Mouse (Mus musculus) hindbrain, embryonic 16.5 days (tissue): Measurements from ENCODE around the gene Apbb2. TPM values are rescaled to one million over a fixed set of nuclear protein-coding genes. Genes with fewer than 3 reads are reported as not detected.

ENCODE experiments used
- ATAC-seq: fragments of 200-750 bp; cut with Nextera tagmentation; 2 replicates; pipeline ENCODE4 v1.8.0; 2017; ENCODE audit warnings: moderate TSS enrichment, moderate library complexity
- H3K27ac ChIP-seq: fragments of 300-500 bp; sonication (generic); 2 replicates; pipeline ENCODE4 v1.5.1; 2014; ENCODE audit warnings: low read depth, mild to moderate bottlenecking, control low read depth, low read length, moderate library complexity
- H3K27me3 ChIP-seq: fragments of 300-500 bp; sonication (generic); replicated peaks from 2 replicates; pipeline ENCODE4 v1.6.1; 2014; ENCODE audit warnings: low read length; ENCODE audit not compliant: control insufficient read depth, insufficient read depth
- H3K36me3 ChIP-seq: fragments of 300-500 bp; sonication (generic); 2 replicates; pipeline ENCODE4 v1.6.1; 2014; ENCODE audit warnings: mild to moderate bottlenecking, low read length, moderate library complexity, mixed read lengths; ENCODE audit not compliant: control insufficient read depth, insufficient read depth
- H3K4me1 ChIP-seq: fragments of 300-500 bp; sonication (generic); 2 replicates; pipeline ENCODE4 v1.6.1; 2014; ENCODE audit warnings: low read depth, low read length; ENCODE audit not compliant: control insufficient read depth, insufficient read depth
- H3K4me2 ChIP-seq: fragments of 300-500 bp; sonication (generic); 2 replicates; pipeline ENCODE4 v1.6.1; 2014; ENCODE audit warnings: mild to moderate bottlenecking, low read length, control low read depth, moderate library complexity
- H3K4me3 ChIP-seq: fragments of 300-500 bp; sonication (generic); 2 replicates; pipeline ENCODE4 v1.5.1; 2014; ENCODE audit warnings: mild to moderate bottlenecking, low read length, control low read depth, moderate library complexity
- H3K9ac ChIP-seq: fragments of 300-500 bp; sonication (generic); 2 replicates; pipeline ENCODE4 v1.6.1; 2014; ENCODE audit warnings: low read depth, mild to moderate bottlenecking, control low read depth, low read length, moderate library complexity
- H3K9me3 ChIP-seq: fragments of 300-500 bp; sonication (generic); 2 replicates; pipeline ENCODE4 v1.6.1; 2014; ENCODE audit warnings: mild to moderate bottlenecking, low read length, moderate library complexity; ENCODE audit not compliant: control insufficient read depth
- WGBS: fragments of 180-500 bp; shearing (Covaris S2); extraction: QIAGEN DNeasy Blood & Tissue Kit; methylation state at CpG from one replicate; pipeline ENCODE4 v1.1.7; 2014; 5-methylcytosine and 5-hydroxymethylcytosine counted together
- polyA plus RNA-seq: library from polyadenylated mRNA; unstranded; fragments of >200 nt; fragmentation: Nextera tagmentation; extraction: Ambion mirVana; gene quantifications from 2 replicates; pipeline ENCODE4 v1.2.1, GENCODE M21; 2015

The Apbb2 gene
- polyA plus RNA-seq, 1 experiment from 2014 or later: 97.0 TPM

DNA sequence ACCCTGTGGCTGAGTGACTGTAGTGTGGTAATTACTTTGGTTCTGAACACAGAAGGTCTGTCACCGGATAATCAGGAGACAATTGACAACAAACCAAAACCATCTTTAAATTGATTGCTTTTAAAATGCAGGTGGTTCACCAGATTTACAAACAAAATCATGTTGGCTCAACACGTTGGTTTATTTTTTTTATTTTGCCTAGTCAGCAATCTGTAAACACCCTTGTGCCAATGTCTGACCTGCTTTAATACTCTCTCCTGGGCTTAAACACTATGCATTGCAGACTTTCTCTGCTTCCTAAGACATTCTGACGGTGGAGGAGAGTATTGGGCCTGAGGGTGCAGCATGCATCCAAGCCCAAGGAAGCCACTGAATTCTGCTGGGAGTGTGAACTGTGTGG lies 22.3 kb downstream of the Apbb2 start:
- WGBS: 68% methylated on average over 3 of the region's 3 CpGs
- Histone ChIP-seq H3K27ac (no peak overlapping the region), H3K4me3 (no peak overlapping the region), H3K9me3 (no peaks in the 10 kb centered on the region), H3K27me3 (no peaks in the 10 kb centered on the region), H3K36me3 (no peaks in the 10 kb centered on the region), H3K4me2 (no peak overlapping the region), H3K9ac (no peak overlapping the region), H3K4me1 (no peaks in the 10 kb centered on the region)
- no peak for ATAC-seq

DNA sequence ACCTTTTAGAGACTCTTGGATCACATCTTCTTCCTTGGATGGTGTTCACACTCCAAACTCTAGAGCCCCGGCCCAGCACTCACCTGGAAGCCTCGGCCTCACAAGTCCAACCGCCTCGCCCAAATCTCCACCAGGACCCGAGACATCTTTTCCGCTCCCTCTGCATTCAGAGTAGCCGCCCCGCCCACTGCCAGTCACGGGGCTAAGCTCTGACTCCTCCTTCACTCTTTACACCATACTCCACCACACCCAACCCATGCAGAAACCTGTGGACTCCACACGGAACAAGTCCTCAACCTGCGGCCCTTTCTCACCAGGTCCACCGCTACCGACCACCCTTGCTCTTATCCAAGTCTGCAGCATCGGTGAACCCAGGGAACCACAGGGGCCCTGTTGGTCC lies 23.7 kb downstream of the Apbb2 start:
- no peaks in the 10 kb centered on the region for H3K27me3 ChIP-seq
- no peak overlapping the region for H3K4me3 ChIP-seq
- no peaks in the 10 kb centered on the region for H3K9me3 ChIP-seq
- no peak overlapping the region for H3K9ac ChIP-seq
- WGBS: 79% methylated on average over 14 of the region's 14 CpGs
- no peak for ATAC-seq
- no peaks in the 10 kb centered on the region for H3K4me1 ChIP-seq
- no peaks in the 10 kb centered on the region for H3K36me3 ChIP-seq
- no peak overlapping the region for H3K4me2 ChIP-seq
- H3K27ac ChIP-seq: no peak overlapping the region

DNA sequence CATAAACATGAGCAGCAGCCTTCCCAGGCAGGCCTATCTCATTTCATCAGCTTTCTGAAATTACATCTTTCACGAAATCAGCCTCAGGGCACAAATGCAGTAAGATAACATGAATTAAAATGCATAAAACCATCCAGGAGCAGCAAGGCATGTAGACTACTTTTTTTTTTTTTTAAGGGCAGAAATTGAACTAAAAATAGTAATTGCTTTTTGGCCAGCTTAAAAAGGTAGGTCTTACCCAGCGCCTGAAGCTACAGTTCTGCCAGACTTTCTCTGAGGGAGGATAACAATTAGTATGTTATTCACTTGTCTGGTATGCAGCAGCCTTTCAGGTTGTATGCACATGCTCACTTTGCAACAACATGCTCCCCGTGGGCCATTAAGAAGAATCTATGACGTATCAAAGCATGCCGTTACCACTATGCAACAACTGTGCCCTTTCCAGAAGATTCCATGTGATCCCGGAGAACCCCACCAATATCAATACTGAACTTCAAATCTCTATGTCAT lies 32.3 kb downstream of the Apbb2 start:
- no peak overlapping the region for H3K4me2 ChIP-seq
- H3K36me3 ChIP-seq: no peaks in the 10 kb centered on the region
- WGBS: 69% methylated on average over 6 of the region's 6 CpGs
- H3K27ac ChIP-seq: no peak overlapping the region
- ATAC-seq: 0 out of 2 replicates have a peak, but pooled peaks have one; percentile 23
- H3K9me3 ChIP-seq: 0 out of 2 replicates have a peak, but pooled peaks cover 2% of the 10 kb centered on the region
- peaks cover 3% of the 10 kb centered on the region for H3K4me1 ChIP-seq
- no peaks in the 10 kb centered on the region for H3K27me3 ChIP-seq
- H3K9ac ChIP-seq: no peak overlapping the region
- no peak overlapping the region for H3K4me3 ChIP-seq

DNA sequence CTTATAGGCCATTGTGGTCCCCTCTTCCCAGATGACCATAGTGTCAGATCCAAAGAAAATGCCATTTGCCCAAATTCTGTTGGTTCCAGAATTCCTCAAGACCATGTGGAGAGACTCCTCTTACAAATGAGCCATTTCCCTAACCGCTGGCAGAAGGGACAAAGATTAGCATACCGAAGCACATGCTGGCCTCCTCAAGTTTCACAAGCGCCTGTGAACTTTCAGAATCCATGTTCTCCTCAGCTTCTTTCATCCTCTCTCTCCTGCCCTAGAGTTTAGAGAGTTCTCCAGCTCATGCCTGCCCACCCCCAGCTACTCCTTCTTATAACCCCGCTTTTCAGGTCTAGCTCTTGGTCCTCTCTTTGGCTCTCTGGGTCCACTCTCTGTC lies 35.6 kb downstream of the Apbb2 start:
- no peak for ATAC-seq
- H3K4me2 ChIP-seq: no peak overlapping the region
- no peak overlapping the region for H3K9ac ChIP-seq

DNA sequence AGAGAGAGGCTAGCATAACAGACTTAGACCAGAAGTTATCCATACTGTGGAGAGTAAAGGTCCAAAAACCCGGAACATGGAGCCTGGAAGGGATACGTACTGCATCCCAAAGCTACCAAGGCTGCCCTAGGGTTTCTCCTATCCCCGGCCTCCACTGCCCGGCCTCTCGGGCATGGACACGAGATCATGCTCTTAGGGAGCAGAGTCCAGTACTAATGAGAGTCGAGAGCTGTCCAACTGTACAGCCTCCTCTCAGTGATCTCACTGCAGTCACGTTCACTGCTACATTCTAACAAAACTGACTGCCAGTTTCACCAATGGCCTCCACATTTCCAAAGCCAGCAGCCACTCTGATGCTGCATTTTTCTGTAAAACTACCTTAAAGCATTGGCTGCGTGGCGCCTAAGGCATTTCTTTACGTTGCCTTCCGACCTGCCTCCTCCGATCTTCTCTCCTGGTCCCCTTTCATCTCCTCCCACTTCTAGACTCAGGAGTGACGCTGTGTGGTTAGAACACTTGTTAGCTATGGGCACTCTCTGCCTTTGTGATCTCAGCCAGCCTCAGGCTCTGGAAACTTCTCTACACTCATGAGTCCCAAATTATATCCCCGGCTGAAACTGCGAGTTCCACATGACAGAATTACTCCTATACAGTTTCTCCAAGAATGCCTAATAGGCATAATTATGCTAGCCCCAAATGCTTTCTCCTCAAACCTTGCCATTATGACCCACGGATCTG lies 36.1 kb downstream of the Apbb2 start:
- no peak overlapping the region for H3K4me3 ChIP-seq
- H3K9ac ChIP-seq: no peak overlapping the region
- no peak overlapping the region for H3K4me2 ChIP-seq
- 90% methylated on average over 17 of the region's 17 CpGs for WGBS
- H3K27me3 ChIP-seq: no peaks in the 10 kb centered on the region
- peaks cover 3% of the 10 kb centered on the region for H3K4me1 ChIP-seq
- H3K36me3 ChIP-seq: no peaks in the 10 kb centered on the region
- H3K9me3 ChIP-seq: 0 out of 2 replicates have a peak, but pooled peaks cover under 1% of the 10 kb centered on the region
- no peak for ATAC-seq
- no peak overlapping the region for H3K27ac ChIP-seq

More for the DNA sequence above, 35.6 kb downstream of the Apbb2 start:
- H3K27ac ChIP-seq: no peak overlapping the region
- 0 out of 2 replicates have a peak, but pooled peaks cover 2% of the 10 kb centered on the region for H3K9me3 ChIP-seq
- no peak overlapping the region for H3K4me3 ChIP-seq
- H3K27me3 ChIP-seq: no peaks in the 10 kb centered on the region
- peaks cover 3% of the 10 kb centered on the region for H3K4me1 ChIP-seq
- 85% methylated on average over 4 of the region's 4 CpGs for WGBS
- H3K36me3 ChIP-seq: no peaks in the 10 kb centered on the region

DNA sequence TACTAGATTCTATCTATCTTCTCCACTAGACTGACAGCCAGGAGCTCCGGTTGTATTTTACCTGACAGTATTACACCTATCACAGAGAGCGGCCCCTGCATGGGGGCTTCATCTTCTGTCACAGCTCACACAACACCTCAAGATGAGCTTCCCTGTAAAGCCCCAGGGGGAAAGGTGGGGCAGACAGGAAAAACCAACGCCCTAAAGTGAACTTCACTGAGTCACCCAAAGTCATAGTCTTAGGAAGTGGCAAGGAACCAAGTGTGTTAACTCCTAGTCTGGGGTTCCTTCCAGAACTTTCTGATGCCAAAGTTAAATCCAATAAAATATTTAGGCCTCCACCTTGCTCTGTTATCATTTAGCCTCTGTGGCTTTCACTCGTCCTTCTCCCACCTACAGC lies 39.5 kb downstream of the Apbb2 start:
- H3K36me3 ChIP-seq: no peaks in the 10 kb centered on the region
- no peaks in the 10 kb centered on the region for H3K9me3 ChIP-seq
- H3K9ac ChIP-seq: no peak overlapping the region
- no peak overlapping the region for H3K4me2 ChIP-seq
- H3K4me3 ChIP-seq: no peak overlapping the region
- H3K4me1 ChIP-seq: peaks cover 5% of the 10 kb centered on the region
- H3K27ac ChIP-seq: no peak overlapping the region
- WGBS: 81% methylated on average over 4 of the region's 4 CpGs
- no peak for ATAC-seq
- no peaks in the 10 kb centered on the region for H3K27me3 ChIP-seq

DNA sequence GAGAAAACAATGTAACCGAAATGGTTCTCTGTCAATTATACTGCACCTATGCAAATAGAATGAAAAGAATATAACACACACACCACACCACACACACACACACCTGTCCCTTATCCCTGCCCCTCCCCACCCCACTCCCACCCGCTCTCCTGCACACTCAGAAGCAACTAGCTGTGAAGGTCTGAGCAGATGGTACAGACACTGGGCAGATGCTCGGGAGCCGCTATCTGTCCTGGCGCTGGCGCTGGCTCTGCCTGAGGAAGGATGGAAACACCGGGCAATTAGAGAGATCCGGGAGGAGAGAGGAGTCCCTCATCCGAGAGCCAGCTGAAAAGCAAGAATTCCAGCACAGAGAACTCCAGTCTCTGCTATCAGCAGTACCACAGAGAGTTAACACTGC lies 42.3 kb downstream of the Apbb2 start:
- Histone ChIP-seq H3K4me3 (no peak overlapping the region), H3K27ac (no peak overlapping the region), H3K36me3 (no peaks in the 10 kb centered on the region), H3K9ac (no peak overlapping the region), H3K4me2 (no peak overlapping the region), H3K4me1 (peaks cover 18% of the 10 kb centered on the region), H3K9me3 (no peaks in the 10 kb centered on the region), H3K27me3 (no peaks in the 10 kb centered on the region)
- ATAC-seq: peak; percentile 76
- WGBS: 40% methylated on average over 9 of the region's 9 CpGs

DNA sequence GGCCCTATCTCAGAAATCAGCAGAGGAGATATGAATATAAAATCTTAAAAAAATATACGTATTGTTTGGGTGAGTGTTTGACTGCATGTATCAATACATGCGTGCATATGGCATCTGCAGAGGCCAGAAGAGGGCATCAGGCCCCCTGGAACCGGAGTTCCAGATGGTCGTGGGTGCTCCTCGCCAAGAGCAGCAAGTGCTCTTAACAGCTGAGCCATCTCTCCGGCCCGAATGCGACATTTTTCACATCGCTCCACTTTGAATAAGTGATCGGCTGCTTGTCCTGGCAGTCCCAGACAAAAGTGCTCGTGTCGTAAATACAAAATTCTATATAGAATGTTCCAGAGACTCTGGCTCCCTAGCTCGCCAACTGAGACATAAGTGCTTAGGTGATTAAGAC lies 43.4 kb downstream of the Apbb2 start:
- Histone ChIP-seq H3K27ac (no peak overlapping the region), H3K4me1 (peaks cover 18% of the 10 kb centered on the region), H3K4me2 (no peak overlapping the region), H3K27me3 (no peaks in the 10 kb centered on the region), H3K9me3 (no peaks in the 10 kb centered on the region), H3K36me3 (no peaks in the 10 kb centered on the region), H3K4me3 (no peak overlapping the region), H3K9ac (no peak overlapping the region)
- 72% methylated on average over 13 of the region's 13 CpGs for WGBS
- ATAC-seq: no peak

DNA sequence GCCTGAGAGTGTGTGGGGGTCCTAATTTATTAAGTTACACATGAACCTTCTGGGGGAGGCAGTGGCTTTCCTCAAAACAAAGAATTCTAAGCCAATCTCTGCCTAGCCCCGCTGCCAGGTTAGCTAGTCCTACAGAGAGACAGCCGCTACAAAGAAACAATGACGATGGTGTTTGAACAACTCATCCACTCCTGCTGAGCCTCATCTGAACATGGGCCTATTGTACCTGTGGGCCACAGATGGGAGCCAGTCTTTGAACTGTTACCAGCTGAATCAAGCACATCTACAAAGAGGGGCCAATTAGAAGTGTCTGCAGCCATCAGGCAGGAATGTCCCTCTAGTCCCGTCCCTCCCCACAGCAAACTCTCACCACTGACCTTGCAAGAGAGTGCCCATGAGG lies 45.3 kb downstream of the Apbb2 start:
- Histone ChIP-seq H3K9me3 (no peaks in the 10 kb centered on the region), H3K4me1 (peaks cover 27% of the 10 kb centered on the region), H3K4me2 (no peak overlapping the region), H3K27me3 (no peaks in the 10 kb centered on the region), H3K4me3 (no peak overlapping the region), H3K27ac (no peak overlapping the region), H3K9ac (no peak overlapping the region), H3K36me3 (no peaks in the 10 kb centered on the region)
- ATAC-seq: no peak
- 15% methylated on average over 4 of the region's 4 CpGs for WGBS
